Mouse (Mus musculus) MEL (cell line): Measurements from ENCODE around the gene Tex26. TPM values are rescaled to one million over a fixed set of nuclear protein-coding genes. Genes with fewer than 3 reads are reported as not detected.

ENCODE experiments used
- DNase-seq: peaks from one replicate; pipeline ENCODE4 v3.0.0; 2011; ENCODE audit warnings: low read depth, low spot score
- H3K27ac ChIP-seq: 2 replicates; pipeline ENCODE4 v1.5.1; 2012; ENCODE audit warnings: low read depth, mild to moderate bottlenecking, control low read depth, low read length, moderate library complexity; ENCODE audit not compliant: control insufficient read depth
- H3K27me3 ChIP-seq, 2 experiments: fragments of 150-350 bp in 1 of 2; sonication (generic) in 1 of 2; 2 replicates each; pipeline ENCODE4 v1.6.1; 2012; ENCODE audit warnings: low read length in 2 of 2, mild to moderate bottlenecking in 2 of 2, improper control_type of control experiment in 1 of 2, moderate library complexity in 1 of 2; ENCODE audit not compliant: insufficient read depth in 2 of 2, control insufficient read depth in 1 of 2
- H3K36me3 ChIP-seq, 2 experiments: 2 replicates each; pipeline ENCODE4 v1.6.1; 2012 to 2014; ENCODE audit warnings: low read length in 2 of 2, improper control_type of control experiment in 1 of 2, inconsistent platforms in 1 of 2, mild to moderate bottlenecking in 1 of 2; ENCODE audit not compliant: insufficient read depth in 2 of 2, control insufficient read depth in 1 of 2
- H3K4me1 ChIP-seq, 2 experiments: fragments of 150-350 bp in 1 of 2; sonication (generic) in 1 of 2; 2 replicates each; pipeline ENCODE4 v1.6.1; 2012; ENCODE audit warnings: low read length in 2 of 2, improper control_type of control experiment in 1 of 2, mild to moderate bottlenecking in 1 of 2; ENCODE audit not compliant: insufficient read depth in 2 of 2, control insufficient read depth in 1 of 2
- H3K4me3 ChIP-seq, 2 experiments: fragments of 150-350 bp in 1 of 2; sonication (generic) in 1 of 2; 2 replicates each; pipeline ENCODE4 v1.5.1; 2012; ENCODE audit warnings: low read depth in 2 of 2, low read length in 2 of 2, mild to moderate bottlenecking in 2 of 2, moderate library complexity in 2 of 2, control low read depth in 1 of 2, improper control_type of control experiment in 1 of 2; ENCODE audit not compliant: control insufficient read depth in 1 of 2, insufficient read depth in 1 of 2
- H3K79me2 ChIP-seq: 2 replicates; pipeline ENCODE4 v1.6.1; 2012; ENCODE audit warnings: mild to moderate bottlenecking, low read length, moderate library complexity; ENCODE audit not compliant: control insufficient read depth, poor library complexity, insufficient read depth
- H3K9ac ChIP-seq: 2 replicates; pipeline ENCODE4 v1.6.1; 2012; ENCODE audit warnings: low read depth, mild to moderate bottlenecking, control low read depth, low read length, moderate library complexity; ENCODE audit not compliant: control insufficient read depth, poor library complexity, severe bottlenecking
- H3K9me3 ChIP-seq: fragments of 150-350 bp; sonication (generic); replicated peaks from 2 replicates; pipeline ENCODE4 v1.6.1; 2012; ENCODE audit warnings: mild to moderate bottlenecking, low read length, improper control_type of control experiment, moderate library complexity; ENCODE audit not compliant: insufficient read depth
- CTCF ChIP-seq, 3 experiments: IDR thresholded peaks in 2 of 3; conservative IDR thresholded peaks in 1 of 3; 2 replicates each; pipeline ENCODE4 v1.5.1; 2011 to 2012; ENCODE audit warnings: low read length in 3 of 3, low read depth in 2 of 3, mild to moderate bottlenecking in 2 of 3, improper control_type of control experiment in 1 of 3, inconsistent platforms in 1 of 3, mixed read lengths in 1 of 3, moderate library complexity in 1 of 3; ENCODE audit not compliant: control insufficient read depth in 1 of 3, insufficient read depth in 1 of 3, poor library complexity in 1 of 3, severe bottlenecking in 1 of 3
- E2F4 ChIP-seq: IDR thresholded peaks from 2 replicates; pipeline ENCODE4 v1.6.1; 2011; ENCODE audit warnings: low read depth, low read length, improper control_type of control experiment, borderline replicate concordance
- EP300 ChIP-seq, 2 experiments: IDR thresholded peaks; 2 replicates each; pipeline ENCODE4 v1.6.1; 2011; ENCODE audit warnings: improper control_type of control experiment in 2 of 2, low read length in 2 of 2, low read depth in 1 of 2, mild to moderate bottlenecking in 1 of 2
- HCFC1 ChIP-seq: IDR thresholded peaks from 2 replicates; pipeline ENCODE4 v1.6.1; 2012; ENCODE audit warnings: low read depth, mild to moderate bottlenecking, inconsistent platforms, low read length, improper control_type of control experiment, moderate library complexity
- KAT2A ChIP-seq: conservative IDR thresholded peaks from 2 replicates; pipeline ENCODE4 v1.6.1; 2012; ENCODE audit warnings: low read depth, low read length, improper control_type of control experiment, inconsistent platforms
- MAFK ChIP-seq: IDR thresholded peaks from 2 replicates; pipeline ENCODE4 v1.6.1; 2011; ENCODE audit warnings: low read depth, mild to moderate bottlenecking, low read length, improper control_type of control experiment, borderline replicate concordance
- MAZ ChIP-seq: IDR thresholded peaks from 2 replicates; pipeline ENCODE4 v1.6.1; 2012; ENCODE audit warnings: low read depth, mild to moderate bottlenecking, inconsistent platforms, low read length, improper control_type of control experiment
- MYB ChIP-seq: IDR thresholded peaks from 2 replicates; pipeline ENCODE4 v1.6.1; 2011; ENCODE audit warnings: mild to moderate bottlenecking, low read depth, low read length, improper control_type of control experiment
- MYC ChIP-seq: IDR thresholded peaks from 2 replicates; pipeline ENCODE4 v1.6.1; 2011; ENCODE audit warnings: low read depth, mild to moderate bottlenecking, low read length, improper control_type of control experiment, moderate library complexity
- NRF1 ChIP-seq: IDR thresholded peaks from 2 replicates; pipeline ENCODE4 v1.6.1; 2014; ENCODE audit warnings: low read depth, mild to moderate bottlenecking, inconsistent platforms, low read length, improper control_type of control experiment, moderate library complexity; ENCODE audit not compliant: poor library complexity, insufficient read depth, severe bottlenecking
- POLR2AphosphoS2 ChIP-seq: IDR thresholded peaks from 2 replicates; pipeline ENCODE4 v1.6.1; 2011; ENCODE audit warnings: low read length, improper control_type of control experiment
- SIN3A ChIP-seq: IDR thresholded peaks from 2 replicates; pipeline ENCODE4 v1.6.1; 2012; ENCODE audit warnings: low read length, improper control_type of control experiment, inconsistent platforms
- TBP ChIP-seq: IDR thresholded peaks from 2 replicates; pipeline ENCODE4 v1.8.0; 2011; ENCODE audit warnings: low read depth, low read length, improper control_type of control experiment
- TCF12 ChIP-seq: IDR thresholded peaks from 2 replicates; pipeline ENCODE4 v1.6.1; 2014; ENCODE audit warnings: low read depth, mild to moderate bottlenecking, inconsistent platforms, low read length, improper control_type of control experiment, moderate library complexity
- USF2 ChIP-seq, 2 experiments: IDR thresholded peaks; 2 replicates each; pipeline ENCODE4 v1.6.1; 2011 to 2012; ENCODE audit warnings: improper control_type of control experiment in 2 of 2, low read length in 2 of 2, borderline replicate concordance in 1 of 2, inconsistent platforms in 1 of 2, low read depth in 1 of 2, mild to moderate bottlenecking in 1 of 2; ENCODE audit not compliant: insufficient read depth in 1 of 2
- ZKSCAN1 ChIP-seq: IDR thresholded peaks from 2 replicates; pipeline ENCODE4 v1.6.1; 2012; ENCODE audit warnings: low read depth, mild to moderate bottlenecking, inconsistent platforms, low read length, improper control_type of control experiment, moderate library complexity
- ZMIZ1 ChIP-seq: IDR thresholded peaks from 2 replicates; pipeline ENCODE4 v1.6.1; 2012; ENCODE audit warnings: low read depth, mild to moderate bottlenecking, inconsistent platforms, low read length, improper control_type of control experiment, moderate library complexity
- ZNF384 ChIP-seq: IDR thresholded peaks from 2 replicates; pipeline ENCODE4 v1.6.1; 2012; ENCODE audit warnings: low read depth, mild to moderate bottlenecking, inconsistent platforms, low read length, improper control_type of control experiment
- polyA plus RNA-seq, 2 experiments: library from polyadenylated mRNA; stranded (reverse) in 1 of 2; unstranded in 1 of 2; fragments of >175 nt in 1 of 2; fragments of >200 nt in 1 of 2; gene quantifications; 2 replicates each; pipeline versions ENCODE4 v1.2.1 to v1.2.4; 2012; ENCODE audit warnings: low replicate concordance in 2 of 2, low read depth in 1 of 2; ENCODE audit not compliant: insufficient read length in 2 of 2, insufficient read depth in 1 of 2, missing spikeins in 1 of 2
- total RNA-seq: library from RNA; depleted of rRNA; stranded (reverse); fragments of 300-350 nt; gene quantifications from 2 replicates; pipeline ENCODE4 v1.2.3, GENCODE M21; 2012

Gene Tex26
- total and polyA plus RNA-seq, 3 experiments = not detected

GRCm38 (mm10) chr5:149404710-149405109 lies 34.8 kb upstream of the Tex26 start:
- no peaks in the 10 kb centered on the region for H3K4me1 ChIP-seq
- no peaks in the 10 kb centered on the region for H3K27me3 ChIP-seq
- no peak overlapping the region for H3K9ac ChIP-seq
- no peak overlapping the region for H3K27ac ChIP-seq
- H3K79me2 ChIP-seq = no peaks in the 10 kb centered on the region
- no peaks in the 10 kb centered on the region for H3K36me3 ChIP-seq
- no peak for TF ChIP-seq SIN3A
- no peak for TF ChIP-seq MAFK
- no peak for TF ChIP-seq E2F4
- TF ChIP-seq CTCF (IDR thresholded peaks at IDR 0.05 in 2 of 3, conservative IDR thresholded peaks at IDR 0.05 in 1 of 3; ENCODE audit: control insufficient read depth in 1 of 3, insufficient read depth in 1 of 3, low read depth in 2 of 3, low read length in 3 of 3, poor library complexity in 1 of 3, severe bottlenecking in 1 of 3) = peak; percentile 29 to 36 (median 35); a peak in 5 of 6 replicates
- no peak for TF ChIP-seq TBP
- no peak for TF ChIP-seq KAT2A
- no peak for TF ChIP-seq MYB
- H3K4me3 ChIP-seq = no peak overlapping the region
- no peak for DNase-seq
- no peaks in the 10 kb centered on the region for H3K9me3 ChIP-seq

GRCm38 (mm10) chr5:149406791-149407276 lies 32.6 kb upstream of the Tex26 start:
- Histone ChIP-seq H3K4me3 (no peak overlapping the region), H3K27me3 (no peaks in the 10 kb centered on the region), H3K9ac (no peak overlapping the region), H3K79me2 (no peaks in the 10 kb centered on the region), H3K36me3 (no peaks in the 10 kb centered on the region), H3K27ac (no peak overlapping the region), H3K9me3 (no peaks in the 10 kb centered on the region), H3K4me1 (no peaks in the 10 kb centered on the region)
- TF ChIP-seq POLR2AphosphoS2 (no peak), CTCF (IDR thresholded peaks at IDR 0.05 in 2 of 3, conservative IDR thresholded peaks at IDR 0.05 in 1 of 3; ENCODE audit: control insufficient read depth in 1 of 3, insufficient read depth in 1 of 3, low read depth in 2 of 3, low read length in 3 of 3, poor library complexity in 1 of 3, severe bottlenecking in 1 of 3) (no peak), HCFC1 (no peak)
- no peak for DNase-seq

- no peak overlapping the region for H3K9ac ChIP-seq
- TF ChIP-seq ZKSCAN1 (no peak), USF2 (IDR thresholded peaks at IDR 0.05; ENCODE audit: borderline replicate concordance in 1 of 2, insufficient read depth in 1 of 2, low read depth in 1 of 2, low read length in 2 of 2) (no peak), MAZ (no peak), MAFK (no peak), EP300 (IDR thresholded peaks at IDR 0.05; ENCODE audit: low read depth in 1 of 2, low read length in 2 of 2) (peak in 1 of 2 experiments; percentile 31; a peak in 1 of 4 replicates), ZNF384 (peak; percentile 88), ZMIZ1 (no peak), MYC (0 out of 2 replicates have a peak, but pooled peaks have one; percentile 17), NRF1 (no peak), TCF12 (no peak), POLR2AphosphoS2 (no peak)
- no peaks in the 10 kb centered on the region for H3K9me3 ChIP-seq
- peaks cover 0 to under 1% of the 10 kb centered on the region in 2 experiments; a peak in 1 of 4 replicates for H3K4me1 ChIP-seq
- no peaks in the 10 kb centered on the region for H3K36me3 ChIP-seq
- H3K79me2 ChIP-seq = no peaks in the 10 kb centered on the region
- no peak overlapping the region for H3K27ac ChIP-seq
- peak; percentile 57 for DNase-seq
- peaks cover 0 to 2% of the 10 kb centered on the region in 2 experiments; a peak in 1 of 4 replicates for H3K27me3 ChIP-seq
- no peak overlapping the region for H3K4me3 ChIP-seq
These were observed 30.0 kb upstream of the Tex26 start for GRCm38 (mm10) chr5:149409502-149409901.
